Mouse (Mus musculus) liver, embryonic 12.5 days (tissue): Measurements from ENCODE around the gene Snd1. TPM values are rescaled to one million over a fixed set of nuclear protein-coding genes. Genes with fewer than 3 reads are reported as not detected.
A peak's percentile ranks its signal among the peaks of the same experiment; 100 is the strongest.

ENCODE experiments used
- ATAC-seq: fragments of 200-750 bp; cut with Nextera tagmentation; 2 replicates; pipeline ENCODE4 v1.8.0; 2017; ENCODE audit warnings: moderate number of reproducible peaks, mild to moderate bottlenecking, moderate library complexity
- H3K27ac ChIP-seq: fragments of 300-500 bp; sonication (generic); 2 replicates; pipeline ENCODE4 v1.5.1; 2016; ENCODE audit warnings: mild to moderate bottlenecking
- H3K27me3 ChIP-seq: fragments of 300-500 bp; sonication (generic); replicated peaks from 2 replicates; pipeline ENCODE4 v1.6.1; 2016; ENCODE audit warnings: mild to moderate bottlenecking, moderate library complexity
- H3K36me3 ChIP-seq: fragments of 300-500 bp; sonication (generic); 2 replicates; pipeline ENCODE4 v1.6.1; 2016; ENCODE audit warnings: mild to moderate bottlenecking, moderate library complexity
- H3K4me1 ChIP-seq: fragments of 300-500 bp; sonication (generic); 2 replicates; pipeline ENCODE4 v1.6.1; 2016
- H3K4me2 ChIP-seq: fragments of 300-500 bp; sonication (generic); 2 replicates; pipeline ENCODE4 v1.6.1; 2016; ENCODE audit warnings: mild to moderate bottlenecking, moderate library complexity
- H3K4me3 ChIP-seq: fragments of 300-500 bp; sonication (generic); 2 replicates; pipeline ENCODE4 v1.5.1; 2016; ENCODE audit warnings: mild to moderate bottlenecking, moderate library complexity
- H3K9ac ChIP-seq: fragments of 300-500 bp; sonication (generic); 2 replicates; pipeline ENCODE4 v1.6.1; 2016; ENCODE audit warnings: mild to moderate bottlenecking, moderate library complexity
- H3K9me3 ChIP-seq: fragments of 300-500 bp; sonication (generic); replicated peaks from 2 replicates; pipeline ENCODE4 v1.6.1; 2016; ENCODE audit warnings: mild to moderate bottlenecking, moderate library complexity
- WGBS: fragments of 180-500 bp; shearing (Covaris S2); methylation state at CpG from one replicate; pipeline ENCODE4 v1.1.7; 2016; ENCODE audit not compliant: insufficient replicate concordance; 5-methylcytosine and 5-hydroxymethylcytosine counted together
- polyA plus RNA-seq: library from polyadenylated mRNA; unstranded; fragments of >200 nt; fragmentation: Nextera tagmentation; extraction: Ambion mirVana; gene quantifications from 2 replicates; pipeline ENCODE4 v1.2.1, GENCODE M21; 2016

The Snd1 gene
- polyA plus RNA-seq, 1 experiment from 2014 or later = 82.0 TPM

GRCm38 (mm10) chr6:28488204-28488851 lies 13.4 kb downstream of the Snd1 start:
- WGBS = 86% methylated on average over 1 of the region's 1 CpGs
- Histone ChIP-seq H3K4me2 (no peak overlapping the region), H3K4me3 (no peak overlapping the region), H3K27ac (no peak overlapping the region), H3K9me3 (no peaks in the 10 kb centered on the region), H3K36me3 (peaks cover 75% of the 10 kb centered on the region), H3K9ac (no peak overlapping the region), H3K4me1 (peaks cover 49% of the 10 kb centered on the region), H3K27me3 (no peaks in the 10 kb centered on the region)
- no peak for ATAC-seq

DNA sequence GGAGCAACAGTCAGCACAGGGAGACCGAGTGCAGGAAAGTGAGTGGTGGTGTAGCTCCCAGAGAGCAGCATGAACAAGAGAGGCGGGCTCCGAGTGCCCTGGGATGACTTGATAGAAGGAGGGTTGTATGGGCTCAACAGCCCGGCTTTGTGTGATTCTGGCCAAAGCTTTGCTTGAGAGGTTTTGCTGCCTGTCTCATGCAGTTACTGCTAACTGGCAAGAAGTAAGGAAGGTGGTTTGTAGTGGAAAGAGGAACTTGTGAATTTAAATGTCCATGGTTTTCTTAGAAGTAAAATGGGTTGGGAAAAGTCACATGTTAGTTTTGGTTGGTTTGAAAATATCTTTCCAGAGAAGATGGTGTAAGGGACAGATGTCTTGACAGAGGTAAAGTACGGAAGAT lies 15.7 kb downstream of the Snd1 start:
- no peak for ATAC-seq
- H3K9me3 ChIP-seq = no peaks in the 10 kb centered on the region
- H3K4me3 ChIP-seq = no peak overlapping the region
- H3K27ac ChIP-seq = peak overlapping the region; percentile 23; the same call in 1 of the 2 replicates
- 66% methylated on average over 5 of the region's 5 CpGs for WGBS
- H3K36me3 ChIP-seq = peaks cover 67% of the 10 kb centered on the region
- H3K4me2 ChIP-seq = no peak overlapping the region
- peaks cover 32% of the 10 kb centered on the region for H3K4me1 ChIP-seq
- no peaks in the 10 kb centered on the region for H3K27me3 ChIP-seq
- H3K9ac ChIP-seq = no peak overlapping the region

DNA sequence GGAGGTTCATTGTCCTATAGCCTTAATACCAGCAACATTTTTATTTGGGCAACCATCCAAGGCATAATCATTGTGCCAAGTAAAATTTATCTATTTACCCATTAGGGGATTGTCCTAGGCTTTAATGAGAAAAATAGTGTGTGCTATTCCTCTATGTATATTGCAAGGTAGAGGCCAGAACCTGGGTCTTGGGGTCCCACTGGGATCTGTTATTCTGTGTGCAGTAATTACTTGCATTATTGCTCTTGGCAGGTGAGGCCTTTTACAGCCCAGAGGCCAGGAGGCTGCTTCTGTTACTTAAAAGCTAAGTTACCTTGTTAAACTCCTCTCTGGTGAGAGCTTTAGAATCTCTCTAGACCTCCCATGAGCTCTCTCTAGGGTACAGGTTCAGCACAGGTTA lies 16.3 kb downstream of the Snd1 start:
- H3K4me3 ChIP-seq = no peak overlapping the region
- no peak overlapping the region for H3K4me2 ChIP-seq
- H3K4me1 ChIP-seq = peaks cover 27% of the 10 kb centered on the region
- H3K27ac ChIP-seq = no peak overlapping the region
- no peak for ATAC-seq
- peaks cover 66% of the 10 kb centered on the region for H3K36me3 ChIP-seq
- no peaks in the 10 kb centered on the region for H3K9me3 ChIP-seq
- no peaks in the 10 kb centered on the region for H3K27me3 ChIP-seq
- H3K9ac ChIP-seq = no peak overlapping the region

- H3K27me3 ChIP-seq = no peaks in the 10 kb centered on the region
- no peak overlapping the region for H3K9ac ChIP-seq
- peaks cover 29% of the 10 kb centered on the region for H3K36me3 ChIP-seq
- H3K27ac ChIP-seq = no peak overlapping the region
- no peaks in the 10 kb centered on the region for H3K9me3 ChIP-seq
- no peak for ATAC-seq
- no peak overlapping the region for H3K4me3 ChIP-seq
- H3K4me1 ChIP-seq = peaks cover 11% of the 10 kb centered on the region
- WGBS = 20% methylated on average over 5 of the region's 5 CpGs
- no peak overlapping the region for H3K4me2 ChIP-seq
Measured at GRCm38 (mm10) chr6:28497837-28498236, 22.9 kb downstream of the Snd1 start.

DNA sequence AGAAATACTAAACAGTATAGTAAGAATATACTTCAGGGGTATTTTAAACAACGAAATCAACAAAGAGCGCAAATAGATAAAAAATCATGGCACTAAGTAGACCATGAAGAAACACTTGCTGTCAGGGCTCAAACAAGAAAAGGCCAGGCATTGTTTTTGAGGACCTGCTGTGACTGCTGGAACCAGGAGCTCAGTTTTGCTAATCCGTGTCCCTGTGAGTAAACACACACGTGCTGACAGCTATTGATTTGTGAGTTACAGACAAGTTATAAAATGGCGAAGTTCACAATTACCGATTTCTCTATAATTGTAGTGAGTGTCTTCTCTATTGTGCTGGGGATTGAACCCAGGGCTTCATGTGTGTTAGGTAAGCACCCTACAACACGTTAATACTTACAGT lies 27.6 kb downstream of the Snd1 start:
- peaks cover 15% of the 10 kb centered on the region for H3K36me3 ChIP-seq
- no peak overlapping the region for H3K4me2 ChIP-seq
- no peak overlapping the region for H3K27ac ChIP-seq
- no peak overlapping the region for H3K4me3 ChIP-seq
- ATAC-seq = no peak
- peaks cover 18% of the 10 kb centered on the region for H3K4me1 ChIP-seq
- WGBS = 83% methylated on average over 7 of the region's 7 CpGs
- no peaks in the 10 kb centered on the region for H3K27me3 ChIP-seq
- H3K9me3 ChIP-seq = no peaks in the 10 kb centered on the region
- no peak overlapping the region for H3K9ac ChIP-seq

GRCm38 (mm10) chr6:28503148-28503547 lies 28.2 kb downstream of the Snd1 start:
- Histone ChIP-seq H3K4me2 (no peak overlapping the region), H3K9ac (no peak overlapping the region), H3K27me3 (no peaks in the 10 kb centered on the region), H3K9me3 (no peaks in the 10 kb centered on the region), H3K27ac (no peak overlapping the region), H3K36me3 (peaks cover 15% of the 10 kb centered on the region), H3K4me1 (peaks cover 18% of the 10 kb centered on the region; the same call in 1 of the 2 replicates), H3K4me3 (no peak overlapping the region)
- WGBS = 80% methylated on average over 4 of the region's 4 CpGs
- no peak for ATAC-seq

DNA sequence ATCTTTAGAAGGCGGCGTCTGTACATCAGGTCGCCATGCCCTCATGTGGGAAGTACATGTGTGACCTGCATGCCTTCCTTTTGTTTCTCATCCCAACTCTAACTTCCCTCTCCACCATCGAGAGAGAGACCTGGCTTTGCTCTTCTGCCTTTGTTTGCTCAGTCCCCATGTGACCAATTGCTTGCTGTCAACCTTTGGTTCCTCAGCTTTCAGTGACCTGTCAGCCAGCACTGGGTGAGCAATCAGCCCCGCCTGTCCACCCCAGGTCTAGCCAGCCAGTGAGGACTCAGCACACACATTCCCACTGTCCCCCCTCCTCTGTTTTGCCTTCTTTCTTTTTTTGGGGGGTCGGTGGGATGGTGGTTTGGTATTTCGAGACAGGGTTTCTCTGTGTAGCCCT lies 29.7 kb downstream of the Snd1 start:
- Histone ChIP-seq H3K4me3 (no peak overlapping the region), H3K36me3 (peaks cover 11% of the 10 kb centered on the region; the same call in 1 of the 2 replicates), H3K9me3 (no peaks in the 10 kb centered on the region), H3K4me1 (peaks cover 23% of the 10 kb centered on the region; the same call in 1 of the 2 replicates), H3K9ac (no peak overlapping the region), H3K4me2 (no peak overlapping the region), H3K27me3 (no peaks in the 10 kb centered on the region), H3K27ac (no peak overlapping the region)
- WGBS = 73% methylated on average over 7 of the region's 7 CpGs
- ATAC-seq = peak; percentile 79

GRCm38 (mm10) chr6:28507759-28508158 lies 32.8 kb downstream of the Snd1 start:
- ATAC-seq = no peak

GRCm38 (mm10) chr6:28514195-28514594 lies 39.3 kb downstream of the Snd1 start:
- Histone ChIP-seq H3K4me3 (no peak overlapping the region), H3K27me3 (no peaks in the 10 kb centered on the region), H3K27ac (no peak overlapping the region), H3K9ac (no peak overlapping the region), H3K4me2 (no peak overlapping the region), H3K9me3 (no peaks in the 10 kb centered on the region), H3K36me3 (peaks cover 67% of the 10 kb centered on the region), H3K4me1 (peaks cover 12% of the 10 kb centered on the region; the same call in 1 of the 2 replicates)
- WGBS = 88% methylated on average over 3 of the region's 3 CpGs
- no peak for ATAC-seq

More at GRCm38 (mm10) chr6:28507759-28508158, 32.8 kb downstream of the Snd1 start:
- Histone ChIP-seq H3K9ac (no peak overlapping the region), H3K4me1 (peaks cover 29% of the 10 kb centered on the region; the same call in 1 of the 2 replicates), H3K4me3 (no peak overlapping the region), H3K27ac (no peak overlapping the region), H3K9me3 (no peaks in the 10 kb centered on the region), H3K36me3 (peaks cover 19% of the 10 kb centered on the region), H3K4me2 (no peak overlapping the region), H3K27me3 (no peaks in the 10 kb centered on the region)
- 71% methylated on average over 4 of the region's 4 CpGs for WGBS

DNA sequence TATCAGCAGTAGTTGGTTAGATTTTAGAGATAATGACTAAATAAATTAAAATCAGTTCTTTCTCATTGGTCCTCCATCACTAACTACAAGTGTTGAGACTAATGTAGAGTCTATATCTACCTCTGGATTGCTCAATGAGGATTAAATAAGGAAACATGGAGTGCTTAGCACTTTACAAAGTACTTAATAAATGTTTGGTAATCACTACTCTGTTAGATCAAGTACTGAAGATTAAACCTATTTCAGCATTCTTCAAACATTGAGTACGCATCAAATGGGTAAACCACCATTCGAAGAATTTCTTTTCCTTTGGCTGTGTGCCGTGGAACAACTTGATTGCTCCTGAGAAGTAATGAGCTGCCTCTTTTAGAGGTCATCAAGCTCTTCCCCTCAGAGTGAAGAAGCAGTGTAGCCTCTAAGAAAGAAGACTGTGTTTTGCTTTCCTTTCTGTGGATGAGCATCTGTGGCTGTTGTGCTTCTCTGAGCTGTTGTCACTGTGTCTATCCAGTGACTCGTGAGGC lies 40.0 kb downstream of the Snd1 start:
- Histone ChIP-seq H3K4me2 (no peak overlapping the region), H3K9ac (no peak overlapping the region), H3K9me3 (no peaks in the 10 kb centered on the region), H3K27ac (no peak overlapping the region), H3K27me3 (no peaks in the 10 kb centered on the region), H3K36me3 (peaks cover 74% of the 10 kb centered on the region), H3K4me3 (no peak overlapping the region), H3K4me1 (peaks cover 7% of the 10 kb centered on the region; the same call in 1 of the 2 replicates)
- no peak for ATAC-seq
- WGBS = 91% methylated on average over 4 of the region's 4 CpGs

DNA sequence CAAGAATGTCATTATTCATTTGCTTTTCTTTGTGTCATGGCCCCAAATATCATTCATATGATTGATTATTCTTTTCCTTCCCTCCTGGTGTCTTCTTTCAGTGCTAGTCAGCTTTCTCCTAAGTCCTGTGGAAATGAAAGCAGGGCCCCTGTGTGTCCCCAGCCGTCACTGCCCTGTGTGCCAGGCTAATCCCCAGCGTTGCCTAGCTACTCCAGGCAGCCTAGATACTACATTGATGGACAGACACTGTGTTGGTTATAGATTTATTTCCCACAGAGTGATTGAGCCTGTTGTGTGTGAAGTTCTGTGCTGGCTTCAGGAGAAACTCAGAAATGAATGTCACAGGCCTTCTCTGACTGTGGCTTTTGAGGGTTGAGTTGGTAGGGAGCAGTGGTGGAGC lies 41.7 kb downstream of the Snd1 start:
- ATAC-seq = no peak
- WGBS = 82% methylated on average over 2 of the region's 2 CpGs

DNA sequence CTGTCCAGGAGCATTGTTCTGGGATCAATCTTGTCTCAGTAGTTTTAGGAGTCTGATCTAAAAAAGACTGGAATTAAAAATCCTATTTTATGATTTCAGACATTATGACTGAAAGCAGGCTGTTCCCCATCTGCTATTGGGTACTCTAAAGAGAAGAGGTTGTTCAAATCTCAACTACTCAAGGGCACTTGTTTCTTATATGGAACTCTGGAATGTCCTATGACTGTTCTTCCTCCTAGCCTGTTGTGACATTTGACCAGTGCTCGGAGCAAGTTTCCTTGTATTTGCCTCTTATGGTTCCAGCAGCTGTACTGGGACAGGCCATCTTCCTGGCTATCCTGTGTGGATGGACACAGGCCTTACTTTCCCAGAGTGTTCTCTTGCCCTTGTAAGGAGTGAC lies 42.1 kb downstream of the Snd1 start:
- Histone ChIP-seq H3K36me3 (peaks cover 77% of the 10 kb centered on the region), H3K4me3 (no peak overlapping the region), H3K27me3 (no peaks in the 10 kb centered on the region), H3K4me1 (peaks cover 3% of the 10 kb centered on the region; the same call in 1 of the 2 replicates), H3K27ac (no peak overlapping the region), H3K9me3 (no peaks in the 10 kb centered on the region), H3K4me2 (no peak overlapping the region), H3K9ac (no peak overlapping the region)
- 76% methylated on average over 1 of the region's 1 CpGs for WGBS
- no peak for ATAC-seq

More for the DNA sequence above, 41.7 kb downstream of the Snd1 start:
- Histone ChIP-seq H3K9me3 (no peaks in the 10 kb centered on the region), H3K4me2 (no peak overlapping the region), H3K9ac (no peak overlapping the region), H3K4me3 (no peak overlapping the region), H3K27ac (no peak overlapping the region), H3K36me3 (peaks cover 78% of the 10 kb centered on the region), H3K4me1 (peaks cover 3% of the 10 kb centered on the region; the same call in 1 of the 2 replicates), H3K27me3 (no peaks in the 10 kb centered on the region)
